Mouse (Mus musculus) Patski (cell line): ENCODE results near the gene Nanog. TPM values are rescaled to one million over a fixed set of nuclear protein-coding genes. Genes with fewer than 3 reads are reported as not detected.

Source experiments
- ATAC-seq: fragments of 100-300 bp; one replicate; pipeline ENCODE4 v1.8.0; 2021
- CTCF ChIA-PET: fragments of 350-600 bp; sonication (Branson Sonifier 250); formaldehyde crosslinking; loops from one replicate; lab custom pipeline; 2022; ENCODE audit warnings: inconsistent platforms; lab: Charles Lee
- POLR2A ChIA-PET: fragments of 350-600 bp; sonication (Branson Sonifier 250); formaldehyde crosslinking; loops from one replicate; lab custom pipeline; 2022; ENCODE audit warnings: antibody characterized with exemption, inconsistent platforms; lab: Charles Lee
- DNase-seq: peaks from one replicate; pipeline ENCODE4 v3.0.0-alpha.2; 2011; ENCODE audit warnings: low read depth, low spot score
- H3K27me3 ChIP-seq: fragments of 371-371 bp; one replicate; pipeline ENCODE4 v1.5.1; 2021
- CTCF ChIP-seq: fragments of 100-300 bp; IDR thresholded peaks from one replicate; pipeline ENCODE4 v1.5.1; 2021
- in situ Hi-C: fragments of 300-500 bp; cut with MboI; formaldehyde crosslinking; loops from 3 replicates; pipeline ENCODE4 v1.11.1; 2018; ENCODE audit warnings: low pct_unique_long_range_greater_than_20kb, mixed read lengths
- polyA plus RNA-seq: library from polyadenylated mRNA; unstranded; gene quantifications from one replicate; pipeline ENCODE4 v1.2.3, GENCODE M21; 2021

Gene Nanog
- polyA plus RNA-seq, 1 experiment from 2014 or later: 0.26 TPM

DNA sequence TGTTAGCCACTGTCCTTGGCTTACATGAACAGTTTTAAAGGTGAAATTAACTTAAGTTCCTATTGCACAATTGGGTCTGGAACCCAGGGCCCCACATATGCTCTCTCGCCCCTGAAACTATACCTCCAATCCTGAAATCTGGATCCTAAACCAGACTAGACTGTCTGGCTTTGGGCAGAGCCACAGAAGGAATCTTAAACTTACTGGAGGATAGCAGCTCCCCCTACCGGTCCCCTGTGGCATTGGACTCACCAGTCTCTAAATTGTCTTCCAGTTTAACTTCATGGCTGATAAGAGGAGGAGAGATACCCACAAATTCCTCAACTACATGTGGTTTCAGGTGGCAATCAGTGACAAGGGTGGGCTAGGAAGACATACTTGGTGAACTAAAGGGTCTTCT is 12.7 kb downstream of the Nanog start:
- CTCF ChIA-PET: interaction anchor here (0.7 to 3.9 kb wide), 9 partner anchors 9 to 68 kb away, joined by 3 to 44 read pairs (median 5); no protein-coding TSS in a partner anchor
- ATAC-seq (peak; percentile 65), DNase-seq (no peak)
- no peaks in the 10 kb centered on the region for H3K27me3 ChIP-seq
- in situ Hi-C loops: no loop called here
- POLR2A ChIA-PET: interaction anchor here (1.3 kb wide), 1 partner anchor 50 kb away, joined by 3 read pairs; no protein-coding TSS in a partner anchor
- TF ChIP-seq CTCF: peak; percentile 91

DNA sequence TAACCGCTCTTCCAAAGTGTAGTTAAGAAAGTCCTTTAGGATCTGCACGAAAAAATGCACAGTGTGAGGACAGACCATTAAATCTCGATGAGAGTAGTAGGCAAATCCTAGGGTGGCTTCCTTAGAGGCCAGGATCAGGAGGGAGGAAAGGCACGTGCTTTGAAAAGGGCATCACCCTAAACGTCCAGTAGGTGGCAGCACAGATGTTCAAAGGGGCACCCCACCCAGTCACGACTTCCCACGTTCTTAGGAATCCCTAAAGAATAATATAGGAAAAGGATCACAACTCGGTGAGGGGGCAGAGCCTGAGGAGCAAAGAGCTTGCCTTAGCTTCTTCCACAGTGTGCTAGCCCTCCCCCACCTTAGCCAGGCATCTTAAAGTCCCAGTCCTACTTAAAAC is 32.7 kb downstream of the Nanog start:
- H3K27me3 ChIP-seq: no peaks in the 10 kb centered on the region
- peak; percentile 88 for ATAC-seq
- ChIA-PET POLR2A (no interaction called here), CTCF (interaction anchor here (0.7 to 1.6 kb wide), 6 partner anchors 12 to 45 kb away, joined by 3 to 5 read pairs (median 4); no protein-coding TSS in a partner anchor)
- peak; percentile 89 for TF ChIP-seq CTCF
- no peak for DNase-seq
- in situ Hi-C loops: loop anchor here (5.0 kb wide), 1 partner anchor 47 kb away; no protein-coding TSS in a partner anchor

GRCm38 (mm10) chr6:122741460-122742227 is 34.4 kb downstream of the Nanog start:
- in situ Hi-C loops: loop anchor here (5.0 kb wide), 1 partner anchor 46 kb away; no protein-coding TSS in a partner anchor
- ChIA-PET CTCF (no interaction called here), POLR2A (no interaction called here)
- H3K27me3 ChIP-seq: no peaks in the 10 kb centered on the region
- TF ChIP-seq CTCF: no peak
- no peak for ATAC-seq
- DNase-seq: no peak

- DNase-seq (no peak), ATAC-seq (no peak)
- ChIA-PET POLR2A (interaction anchor here (0.6 kb wide), 1 partner anchor 39 kb away, joined by 4 read pairs; no protein-coding TSS in a partner anchor), CTCF (interaction anchor here (1.1 kb wide), 1 partner anchor 92 kb away, joined by 3 read pairs; no protein-coding TSS in a partner anchor)
- no peaks in the 10 kb centered on the region for H3K27me3 ChIP-seq
- in situ Hi-C loops: loop anchor here (5.0 kb wide), 1 partner anchor 45 kb away; no protein-coding TSS in a partner anchor
- no peak for TF ChIP-seq CTCF
Measured at GRCm38 (mm10) chr6:122742228-122742899, 35.1 kb downstream of the Nanog start.

- no peak for ATAC-seq
- in situ Hi-C loops: loop anchor here (5.0 kb wide), 1 partner anchor 44 kb away; no protein-coding TSS in a partner anchor
- ChIA-PET CTCF (interaction anchor here (1.1 kb wide), 1 partner anchor 91 kb away, joined by 3 read pairs; no protein-coding TSS in a partner anchor), POLR2A (interaction anchor here (0.5 kb wide), 1 partner anchor 13 kb away, joined by 4 read pairs; no protein-coding TSS in a partner anchor)
- no peaks in the 10 kb centered on the region for H3K27me3 ChIP-seq
- TF ChIP-seq CTCF: no peak
- no peak for DNase-seq
Measured at GRCm38 (mm10) chr6:122743353-122743752, 36.1 kb downstream of the Nanog start.

DNA sequence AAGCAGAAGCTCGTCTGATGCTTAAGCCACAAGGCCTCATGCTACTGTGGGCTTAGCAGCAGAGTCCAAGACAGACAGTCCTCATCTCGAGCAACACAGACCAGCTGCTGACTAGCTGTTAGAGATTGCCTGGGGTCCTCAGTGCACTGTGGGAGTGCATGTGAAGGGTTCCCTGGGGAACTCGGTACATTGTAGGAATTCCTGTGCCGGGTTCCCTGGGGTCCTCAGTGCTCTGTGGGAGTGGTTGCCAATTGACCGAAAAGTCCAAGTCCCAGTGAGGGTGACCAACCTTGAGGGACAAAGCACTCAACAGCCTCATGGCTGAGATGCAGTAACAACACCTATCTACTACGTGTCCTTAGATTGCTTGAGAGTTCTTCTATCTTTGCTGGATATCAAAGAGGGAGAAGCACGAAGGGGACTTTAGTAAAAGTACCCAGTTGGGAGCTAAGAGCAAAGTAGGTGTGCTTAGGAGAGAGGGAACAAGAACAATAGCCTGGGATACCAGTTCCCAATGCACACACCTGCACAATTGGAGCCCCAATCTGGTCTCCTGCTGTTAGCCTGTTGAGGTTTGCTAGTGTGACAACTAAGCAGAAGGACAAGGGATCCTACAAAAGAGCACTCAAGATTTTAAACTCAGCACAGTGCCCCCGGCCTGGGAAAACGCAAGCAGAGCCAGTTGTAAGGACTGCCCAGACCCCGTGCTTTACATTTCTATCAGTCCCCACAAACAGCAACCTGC is 37.4 kb downstream of the Nanog start:
- in situ Hi-C loops: loop anchor here (5.0 kb wide), 1 partner anchor 43 kb away; no protein-coding TSS in a partner anchor
- H3K27me3 ChIP-seq: no peaks in the 10 kb centered on the region
- POLR2A ChIA-PET: no interaction called here

DNA sequence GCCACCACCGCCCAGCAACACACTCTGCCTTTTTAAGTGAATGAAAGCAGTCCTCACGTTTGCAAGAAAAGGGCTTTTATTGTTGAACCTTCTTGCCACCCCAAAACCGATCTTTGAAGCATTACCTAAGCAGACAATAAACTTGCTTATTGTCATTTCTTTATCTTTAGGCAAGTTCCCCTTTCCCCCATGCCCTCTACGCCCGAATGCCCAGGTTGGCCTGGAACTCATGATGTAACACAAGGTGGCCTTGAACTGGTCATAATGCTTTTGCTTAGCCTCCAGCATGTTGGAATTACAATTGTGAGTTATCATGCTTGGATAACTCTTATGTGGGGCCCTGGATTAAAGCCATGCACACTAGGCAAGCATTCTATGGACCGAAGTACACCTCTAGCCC is 43.3 kb downstream of the Nanog start:
- no peak for TF ChIP-seq CTCF
- CTCF ChIA-PET: no interaction called here
- in situ Hi-C loops: no loop called here

More for the DNA sequence above, 37.4 kb downstream of the Nanog start:
- DNase-seq (no peak), ATAC-seq (no peak)
- no peak for TF ChIP-seq CTCF
- CTCF ChIA-PET: interaction anchor here (0.5 to 1.0 kb wide), 2 partner anchors 40 to 289 kb away, joined by 3 read pairs; no protein-coding TSS in a partner anchor

GRCm38 (mm10) chr6:122755913-122756312 is 48.6 kb downstream of the Nanog start:
- POLR2A ChIA-PET: interaction anchor here (0.6 to 0.7 kb wide), 2 partner anchors 12 to 20 kb away, joined by 3 to 4 read pairs; no protein-coding TSS in a partner anchor
- ATAC-seq (no peak), DNase-seq (no peak)
- no peak for TF ChIP-seq CTCF
- in situ Hi-C loops: no loop called here
- CTCF ChIA-PET: interaction anchor here (1.3 kb wide), 1 partner anchor 15 kb away, joined by 3 read pairs; no protein-coding TSS in a partner anchor
- H3K27me3 ChIP-seq: no peaks in the 10 kb centered on the region

More for the DNA sequence above, 43.3 kb downstream of the Nanog start:
- H3K27me3 ChIP-seq: no peaks in the 10 kb centered on the region
- POLR2A ChIA-PET: no interaction called here
- DNase-seq (no peak), ATAC-seq (no peak)

GRCm38 (mm10) chr6:122758732-122759131 is 51.4 kb downstream of the Nanog start:
- DNase-seq: peak; percentile 57
- TF ChIP-seq CTCF: no peak
- ChIA-PET CTCF (interaction anchor here (0.9 to 1.4 kb wide), 3 partner anchors 9 to 89 kb away, joined by 3 read pairs; no protein-coding TSS in a partner anchor), POLR2A (no interaction called here)
- peak; percentile 99 for ATAC-seq
- in situ Hi-C loops: no loop called here
- H3K27me3 ChIP-seq: no peaks in the 10 kb centered on the region
